Mouse (Mus musculus): Measurements from ENCODE around the gene Pabpn1l. TPM values are rescaled to one million over a fixed set of nuclear protein-coding genes. Genes with fewer than 3 reads are reported as not detected.

Gene Pabpn1l
- polyA plus RNA-seq, 1 experiment from 2014 or later = not detected

- Histone ChIP-seq H3K4me1 (ENCODE audit: control insufficient read depth, insufficient read depth, low read depth, low read length) (peaks cover 31% of the 10 kb centered on the region), H3K36me3 (ENCODE audit: control insufficient read depth, insufficient read depth, low read length) (peaks cover 12% of the 10 kb centered on the region; the same call in 1 of the 2 replicates), H3K4me3 (ENCODE audit: low read length) (no peak overlapping the region), H3K27me3 (replicated peaks; ENCODE audit: control insufficient read depth, insufficient read depth, low read length) (no peaks in the 10 kb centered on the region), H3K9me3 (ENCODE audit: control insufficient read depth, low read length) (no peaks in the 10 kb centered on the region), H3K27ac (ENCODE audit: low read depth, low read length) (no peak overlapping the region), H3K9ac (ENCODE audit: low read depth, low read length) (no peak overlapping the region), H3K4me2 (ENCODE audit: low read length) (no peak overlapping the region)
- WGBS = 91% methylated on average over 17 of the region's 17 CpGs
- no peak for ATAC-seq
Measured at GRCm38 (mm10) chr8:122571750-122572267, 50.7 kb downstream of the Pabpn1l start.

- peaks cover 37% of the 10 kb centered on the region for H3K4me1 ChIP-seq (ENCODE audit: control insufficient read depth, insufficient read depth, low read depth, low read length)
- no peaks in the 10 kb centered on the region for H3K27me3 ChIP-seq (replicated peaks; ENCODE audit: control insufficient read depth, insufficient read depth, low read length)
- H3K4me3 ChIP-seq (ENCODE audit: low read length) = no peak overlapping the region
- WGBS = 91% methylated on average over 11 of the region's 11 CpGs
- H3K27ac ChIP-seq (ENCODE audit: low read depth, low read length) = no peak overlapping the region
- peaks cover 12% of the 10 kb centered on the region; the same call in 1 of the 2 replicates for H3K36me3 ChIP-seq (ENCODE audit: control insufficient read depth, insufficient read depth, low read length)
- H3K9ac ChIP-seq (ENCODE audit: low read depth, low read length) = no peak overlapping the region
- no peak overlapping the region for H3K4me2 ChIP-seq (ENCODE audit: low read length)
- no peaks in the 10 kb centered on the region for H3K9me3 ChIP-seq (ENCODE audit: control insufficient read depth, low read length)
- no peak for ATAC-seq
Measured at GRCm38 (mm10) chr8:122571153-122571552, 51.4 kb downstream of the Pabpn1l start.

- Histone ChIP-seq H3K9me3 (ENCODE audit: control insufficient read depth, low read length) (no peaks in the 10 kb centered on the region), H3K27me3 (replicated peaks; ENCODE audit: control insufficient read depth, insufficient read depth, low read length) (no peaks in the 10 kb centered on the region), H3K4me1 (ENCODE audit: control insufficient read depth, insufficient read depth, low read depth, low read length) (peaks cover 25% of the 10 kb centered on the region), H3K4me2 (ENCODE audit: low read length) (no peak overlapping the region), H3K4me3 (ENCODE audit: low read length) (no peak overlapping the region), H3K36me3 (ENCODE audit: control insufficient read depth, insufficient read depth, low read length) (peaks cover 12% of the 10 kb centered on the region; the same call in 1 of the 2 replicates), H3K9ac (ENCODE audit: low read depth, low read length) (no peak overlapping the region), H3K27ac (ENCODE audit: low read depth, low read length) (no peak overlapping the region)
- WGBS = 95% methylated on average over 16 of the region's 16 CpGs
- ATAC-seq = no peak
Measured at GRCm38 (mm10) chr8:122569996-122570395, 52.5 kb downstream of the Pabpn1l start.

Small RNA genes lying within 50 kb of the gene (microRNA-seq; reads per million reads assigned to microRNA genes)
- gene Mir6396 = not detected

Other genes with a start within 250 kb of the Pabpn1l start
- gene Zc3h18, start 246.1 kb downstream of the Pabpn1l start, polyA plus RNA-seq (2015; fragmentation: Nextera tagmentation; extraction: Ambion mirVana) = 28.8 and 31.8 TPM in 2 replicates
- gene Il17c, start 200.7 kb downstream of the Pabpn1l start, polyA plus RNA-seq (2015; fragmentation: Nextera tagmentation; extraction: Ambion mirVana) = not detected in 2 replicates
- 38.3 and 41.6 TPM in 2 replicates for gene Cyba, start 189.8 kb downstream of the Pabpn1l start, polyA plus RNA-seq (2015; fragmentation: Nextera tagmentation; extraction: Ambion mirVana)
- gene Mvd, start 179.3 kb downstream of the Pabpn1l start, polyA plus RNA-seq (2015; fragmentation: Nextera tagmentation; extraction: Ambion mirVana) = 70.1 and 87.7 TPM in 2 replicates
- 0.12 TPM in 1 of 2 replicates, not detected in the other for gene Snai3, start 162.0 kb downstream of the Pabpn1l start, polyA plus RNA-seq (2015; fragmentation: Nextera tagmentation; extraction: Ambion mirVana)
- 30.9 and 32.5 TPM in 2 replicates for gene Rnf166, start 146.7 kb downstream of the Pabpn1l start, polyA plus RNA-seq (2015; fragmentation: Nextera tagmentation; extraction: Ambion mirVana)
- 78.5 and 85.1 TPM in 2 replicates for gene Ctu2, start 146.6 kb downstream of the Pabpn1l start, polyA plus RNA-seq (2015; fragmentation: Nextera tagmentation; extraction: Ambion mirVana)
- 1.7 and 3.5 TPM in 2 replicates for gene Piezo1, start 71.4 kb downstream of the Pabpn1l start, polyA plus RNA-seq (2015; fragmentation: Nextera tagmentation; extraction: Ambion mirVana)
- gene Cdt1, start 54.7 kb downstream of the Pabpn1l start, polyA plus RNA-seq (2015; fragmentation: Nextera tagmentation; extraction: Ambion mirVana) = 8.0 and 11.4 TPM in 2 replicates
- 202 and 203 TPM in 2 replicates for gene Aprt, start 45.8 kb downstream of the Pabpn1l start, polyA plus RNA-seq (2015; fragmentation: Nextera tagmentation; extraction: Ambion mirVana)
- gene Galns, start 11.3 kb downstream of the Pabpn1l start, polyA plus RNA-seq (2015; fragmentation: Nextera tagmentation; extraction: Ambion mirVana) = 8.7 TPM in 2 replicates
- 109 and 110 TPM in 2 replicates for gene Trappc2l, start 11.1 kb downstream of the Pabpn1l start, polyA plus RNA-seq (2015; fragmentation: Nextera tagmentation; extraction: Ambion mirVana)
- 12.6 and 18.3 TPM in 2 replicates for gene Cbfa2t3, start 76.4 kb upstream of the Pabpn1l start, polyA plus RNA-seq (2015; fragmentation: Nextera tagmentation; extraction: Ambion mirVana)
- 17.8 and 19.3 TPM in 2 replicates for gene Acsf3, start 152.7 kb upstream of the Pabpn1l start, polyA plus RNA-seq (2015; fragmentation: Nextera tagmentation; extraction: Ambion mirVana)
- 2.3 and 2.9 TPM in 2 replicates for gene Cdh15, start 225.2 kb upstream of the Pabpn1l start, polyA plus RNA-seq (2015; fragmentation: Nextera tagmentation; extraction: Ambion mirVana)

Data from hindbrain, embryonic 16.5 days (tissue).